Mouse (Mus musculus): ENCODE data around the gene Kcnk3.

Kcnk3 gene

DNA sequence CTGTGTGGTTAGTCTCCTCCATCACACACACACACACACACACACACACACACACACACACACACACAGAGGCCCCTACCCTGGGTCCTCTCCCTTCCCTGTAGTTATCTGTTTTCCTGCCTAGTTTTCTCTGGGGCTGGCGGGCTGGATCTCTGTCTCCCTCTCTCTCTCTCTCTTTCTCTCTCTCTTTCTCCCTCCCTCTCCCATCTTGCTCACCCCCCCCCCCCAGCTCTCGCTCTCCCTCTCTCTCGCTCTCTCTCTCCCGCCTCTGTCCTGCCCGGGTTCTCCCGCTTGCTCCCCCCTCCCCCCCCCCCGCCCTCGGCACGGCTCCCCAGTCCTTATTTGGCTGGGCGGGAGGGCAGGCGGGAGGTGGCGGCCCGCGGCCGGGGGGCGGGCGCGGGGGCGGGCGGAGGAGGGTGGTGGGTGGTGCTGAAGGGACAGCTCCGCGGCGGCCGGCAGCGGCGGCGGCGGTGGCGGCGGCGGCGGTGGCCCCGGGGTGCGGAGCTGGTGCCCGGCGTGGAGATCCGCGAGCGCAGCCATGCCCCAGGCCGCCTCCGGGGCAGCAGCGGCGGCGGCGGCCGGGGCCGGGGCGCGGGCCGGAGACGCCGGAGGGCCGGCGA lies at the start of gene Kcnk3:
Gene Kcnk3, plus strand, starts transcription at position 490 of the 620 bp plus-strand sequence.
- DNase-seq (ENCODE audit: low spot score in 2 of 2), result peak; percentile 39 to 50

DNA sequence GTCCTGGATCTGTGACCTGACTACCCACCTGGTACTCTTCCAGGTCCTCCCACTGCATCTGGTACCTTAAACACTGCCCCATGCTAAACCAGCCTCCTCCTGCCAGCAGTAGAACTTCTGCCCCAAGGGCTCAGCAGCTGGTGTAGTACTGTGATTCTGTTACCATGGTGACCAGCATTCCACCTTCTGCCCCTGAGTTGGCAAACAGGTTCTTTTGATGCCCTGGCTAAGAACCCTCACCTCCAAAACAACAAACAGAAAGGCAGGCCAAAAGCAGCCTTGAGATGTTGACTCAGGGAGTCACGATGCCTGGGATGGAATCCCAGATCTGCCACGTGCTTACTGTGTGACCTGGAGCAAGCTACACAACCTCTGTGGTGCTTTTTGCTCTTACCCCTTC lies 42.3 kb upstream of the Kcnk3 start, which contains the start of gene Cib4:
Gene Cib4, minus strand, starts transcription at position 139 of the 400 bp plus-strand sequence.
- DNase-seq (ENCODE audit: low spot score in 2 of 2), result no peak

DNA sequence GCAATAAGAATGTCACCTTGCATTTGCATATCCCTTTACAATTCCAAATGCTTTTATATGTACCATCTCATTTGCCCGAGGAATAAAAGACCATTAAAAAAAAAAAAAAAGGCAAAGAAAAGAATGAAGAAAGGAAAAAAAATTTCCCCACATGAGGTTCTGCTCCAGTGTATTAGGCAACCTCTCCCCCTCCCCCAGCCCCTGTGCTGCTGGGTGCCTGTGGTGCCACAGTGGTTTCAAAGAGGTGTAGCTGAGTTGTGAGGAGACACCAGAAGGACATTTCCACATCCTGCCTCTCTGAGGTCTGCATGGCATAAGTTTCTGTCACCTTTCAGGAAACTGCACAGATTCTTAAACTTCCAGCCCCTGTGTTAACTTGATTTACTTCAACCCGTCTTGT lies 39.3 kb upstream of the Kcnk3 start:
- DNase-seq (ENCODE audit: low spot score in 2 of 2), result no peak

- peak in 1 of 2 experiments; percentile 11 for DNase-seq (ENCODE audit: low spot score in 2 of 2)
Measured at GRCm38 (mm10) chr5:30550334-30551021, 37.5 kb upstream of the Kcnk3 start.

DNA sequence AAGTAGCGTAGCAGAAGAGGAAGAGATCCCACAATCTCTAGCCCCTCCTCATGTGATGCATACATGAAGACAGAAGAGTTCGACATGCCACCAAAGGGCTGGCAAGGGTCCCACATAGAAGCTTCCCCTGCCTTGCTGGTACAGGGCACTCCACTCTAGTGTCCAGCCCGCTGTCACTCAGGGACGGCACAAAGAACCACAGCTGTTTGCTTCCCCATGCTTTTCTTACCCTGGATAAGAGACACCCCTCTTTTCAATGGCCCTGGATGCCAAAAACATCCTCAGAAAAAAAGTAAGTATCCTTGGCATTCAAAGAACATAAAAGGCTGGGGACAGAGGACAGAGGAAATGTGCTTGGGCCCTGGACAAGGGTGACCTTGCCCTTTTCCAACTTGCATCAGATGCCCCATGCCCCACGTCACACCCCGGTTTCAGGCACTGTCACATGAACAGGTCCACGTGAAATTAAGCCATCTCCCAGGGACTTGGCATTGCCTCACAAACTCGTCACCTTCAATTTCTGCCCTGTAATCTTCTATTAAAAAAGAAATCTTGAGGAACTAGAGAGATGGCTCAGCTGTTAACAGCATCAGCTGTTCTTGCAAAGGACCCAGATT lies 36.8 kb upstream of the Kcnk3 start:
- no peak for DNase-seq (ENCODE audit: low spot score in 2 of 2)

GRCm38 (mm10) chr5:30552006-30552405 lies 36.0 kb upstream of the Kcnk3 start:
- DNase-seq (ENCODE audit: low spot score in 2 of 2), result no peak

- DNase-seq (ENCODE audit: low spot score in 2 of 2), result no peak
Measured at GRCm38 (mm10) chr5:30553936-30554335, 34.0 kb upstream of the Kcnk3 start.

GRCm38 (mm10) chr5:30554981-30555380 lies 33.0 kb upstream of the Kcnk3 start:
- DNase-seq (ENCODE audit: low spot score in 2 of 2), result no peak

DNA sequence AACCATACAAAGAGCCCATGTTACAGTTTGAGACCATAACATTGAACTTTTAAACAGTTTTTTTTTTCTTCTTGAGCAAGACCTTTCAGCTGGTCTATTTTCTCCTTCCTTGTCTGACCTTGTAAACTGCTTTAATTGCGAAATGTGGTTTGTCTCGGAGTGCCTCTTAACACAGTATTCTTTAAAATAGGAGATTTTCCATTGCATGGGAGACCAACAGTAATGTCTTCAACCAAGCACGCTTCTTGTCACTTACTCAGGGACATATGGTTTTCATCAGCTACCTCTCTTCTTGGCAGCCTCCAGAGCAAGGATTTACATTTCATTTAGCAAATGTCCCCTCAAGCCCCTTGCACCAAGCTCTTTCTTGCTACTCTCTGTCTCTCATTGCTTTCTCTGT lies 31.7 kb upstream of the Kcnk3 start:
- no peak for DNase-seq (ENCODE audit: low spot score in 2 of 2)

- DNase-seq (ENCODE audit: low spot score in 2 of 2), result no peak
Measured at GRCm38 (mm10) chr5:30559421-30559820, 28.5 kb upstream of the Kcnk3 start.

DNA sequence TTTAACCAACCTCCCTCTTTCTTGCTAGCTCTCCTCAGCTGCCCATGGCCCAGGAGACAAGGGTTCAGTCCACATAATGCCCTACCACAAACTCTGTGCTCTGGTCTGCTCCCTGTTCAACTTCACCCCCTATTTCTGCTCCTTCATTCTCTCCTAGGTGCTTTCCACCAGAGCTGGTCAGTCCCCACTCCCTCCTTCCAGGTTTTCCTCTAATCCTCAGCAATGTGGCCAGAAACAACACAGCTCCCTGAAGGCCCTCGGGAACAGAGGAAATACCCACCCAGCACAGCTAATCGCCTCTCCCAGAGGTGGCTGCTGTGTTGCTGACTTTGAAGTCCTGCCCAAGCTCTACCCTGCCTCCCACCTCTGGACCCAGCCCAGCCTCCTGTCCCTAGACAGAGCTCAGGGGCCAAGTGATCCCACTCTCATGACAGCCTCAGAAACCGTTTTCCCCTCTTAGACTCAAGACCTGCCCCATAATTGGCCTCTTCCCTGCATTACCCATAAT lies 27.9 kb upstream of the Kcnk3 start:
- no peak for DNase-seq (ENCODE audit: low spot score in 2 of 2)

- DNase-seq (ENCODE audit: low spot score in 2 of 2), result no peak
Measured at GRCm38 (mm10) chr5:30568479-30568878, 19.5 kb upstream of the Kcnk3 start.

DNA sequence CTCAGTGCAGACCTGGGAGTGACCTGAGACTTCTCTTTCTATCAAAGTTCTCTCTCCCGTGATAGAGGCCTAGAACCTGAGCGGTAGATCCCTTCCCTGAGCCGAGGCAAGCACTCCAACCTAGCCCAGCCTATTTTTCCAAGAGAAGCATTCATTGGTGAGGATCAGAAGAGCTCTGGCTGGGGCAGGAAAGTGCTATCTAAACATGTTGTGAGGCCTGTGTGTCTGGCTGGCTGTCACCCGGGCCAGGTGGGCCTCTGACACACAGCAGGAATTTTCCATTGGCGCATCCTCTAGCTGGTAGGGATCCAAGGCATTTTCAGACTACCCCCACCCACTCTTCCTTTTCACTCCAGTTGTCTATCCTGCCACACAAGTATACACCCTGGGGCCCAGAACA lies 16.1 kb upstream of the Kcnk3 start:
- DNase-seq (ENCODE audit: low spot score in 2 of 2), result no peak

DNA sequence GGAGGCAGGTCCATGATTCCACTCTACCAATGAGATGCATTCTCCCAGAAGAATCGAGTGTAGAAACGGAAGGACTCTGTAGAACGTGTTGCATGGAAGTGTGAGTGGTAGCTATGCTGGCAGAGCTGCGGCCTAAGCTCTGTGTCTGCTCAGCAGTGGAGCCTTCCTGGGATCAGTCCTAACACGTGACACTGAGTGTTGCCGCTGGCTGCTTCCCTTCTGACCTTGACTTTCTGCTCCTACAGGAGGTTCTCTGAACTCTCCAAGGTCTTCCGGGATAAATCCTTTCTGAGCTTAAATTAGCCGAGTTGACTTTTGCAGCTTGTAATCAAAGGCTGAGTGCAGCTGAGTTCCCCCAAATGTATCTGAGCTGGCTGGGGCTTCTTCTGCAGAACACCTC lies 13.6 kb upstream of the Kcnk3 start:
- DNase-seq (ENCODE audit: low spot score in 2 of 2), result peak in 1 of 2 experiments; percentile 35

GRCm38 (mm10) chr5:30576233-30576632 lies 11.7 kb upstream of the Kcnk3 start:
- DNase-seq (ENCODE audit: low spot score in 2 of 2), result no peak

- DNase-seq (ENCODE audit: low spot score in 2 of 2), result peak; percentile 52 to 67
Measured at GRCm38 (mm10) chr5:30577251-30577650, 10.7 kb upstream of the Kcnk3 start.

DNA sequence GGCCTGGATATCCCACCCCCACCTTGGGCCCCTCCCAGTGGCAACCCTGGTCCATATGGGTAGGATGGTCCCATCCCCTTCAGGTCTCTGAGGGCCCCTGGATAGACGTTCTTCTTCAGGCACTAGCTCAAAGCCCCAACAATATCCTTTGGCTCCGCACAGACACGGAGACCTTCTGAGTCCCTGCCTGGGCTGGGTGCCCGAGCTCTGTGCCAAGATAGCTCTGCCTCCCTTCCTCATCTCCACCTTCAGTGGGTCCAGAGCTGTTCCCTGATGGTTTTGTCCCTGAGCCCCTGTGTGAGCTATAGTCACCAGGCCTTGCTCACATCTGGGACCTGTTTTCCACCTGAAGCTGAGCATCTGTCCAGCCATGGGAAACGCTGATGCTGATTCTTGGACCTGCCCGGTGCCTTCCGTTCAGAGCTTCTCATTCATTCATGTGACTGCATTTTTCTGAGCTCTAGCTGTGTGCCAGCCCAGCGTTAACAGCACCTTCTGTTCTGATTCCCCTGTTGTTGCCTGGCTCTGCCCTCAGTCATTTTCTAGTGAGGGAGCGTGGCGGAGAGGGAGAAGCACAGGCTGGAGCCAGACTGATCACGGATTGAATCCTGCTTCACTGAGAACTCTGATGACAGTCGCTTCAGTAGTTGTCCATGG lies 10.2 kb upstream of the Kcnk3 start:
- DNase-seq (ENCODE audit: low spot score in 2 of 2), result peak in 1 of 2 experiments; percentile 46

DNA sequence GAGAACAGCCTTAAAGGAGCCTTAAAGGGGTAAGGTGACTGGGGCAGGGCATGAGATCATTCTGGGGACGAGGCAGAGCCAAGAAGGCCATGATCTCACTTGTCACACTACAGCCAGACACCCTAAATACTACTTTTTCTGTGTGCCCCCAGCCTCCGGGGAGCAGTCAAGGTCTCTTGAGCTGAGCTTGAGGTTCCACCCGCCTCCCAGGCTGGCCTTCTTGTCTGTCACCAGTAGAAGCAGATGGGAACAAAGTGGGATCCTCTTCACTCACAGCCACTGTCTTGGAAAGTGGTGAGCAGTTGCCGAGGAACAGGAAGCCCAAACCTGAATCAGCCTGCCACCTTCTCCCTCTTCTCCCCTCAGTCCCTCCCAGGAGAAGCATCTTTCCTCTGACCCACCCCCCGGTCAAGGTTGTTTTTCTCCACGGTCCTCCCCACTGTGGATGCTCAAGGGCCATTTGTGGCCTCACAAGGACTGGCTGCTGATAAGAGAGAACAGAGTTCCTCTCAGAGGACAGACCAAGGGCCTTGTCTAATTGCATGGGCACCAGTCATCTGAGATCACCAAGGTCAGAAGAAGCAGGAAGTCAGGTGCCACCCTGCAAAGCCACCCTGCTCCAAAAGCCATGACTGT lies 9.4 kb upstream of the Kcnk3 start:
- no peak for DNase-seq (ENCODE audit: low spot score in 2 of 2)

- DNase-seq (ENCODE audit: low spot score in 2 of 2), result no peak
Measured at GRCm38 (mm10) chr5:30580725-30581124, 7.2 kb upstream of the Kcnk3 start.

GRCm38 (mm10) chr5:30582017-30582416 lies 6.0 kb upstream of the Kcnk3 start:
- DNase-seq (ENCODE audit: low spot score in 2 of 2), result no peak

DNA sequence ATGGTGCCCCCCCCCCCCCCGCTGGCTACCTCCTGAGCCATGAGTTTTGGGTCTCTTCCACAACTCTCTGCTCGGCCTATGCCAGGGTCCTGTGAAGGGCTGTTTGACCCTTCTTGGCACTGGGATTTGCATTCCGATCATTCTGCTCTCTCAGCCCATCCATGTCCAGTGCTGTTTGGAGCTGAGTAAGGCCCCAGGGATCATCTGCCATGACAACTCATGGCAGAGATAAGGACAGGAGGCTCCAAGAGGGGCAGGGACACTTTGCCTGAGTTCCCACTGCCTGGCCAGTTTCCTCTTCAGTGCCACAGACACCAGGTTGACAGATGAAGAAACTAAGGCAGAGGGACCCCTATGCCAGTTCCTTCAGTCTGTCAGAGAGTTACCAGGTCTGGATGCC lies 1.4 kb upstream of the Kcnk3 start:
- DNase-seq (ENCODE audit: low spot score in 2 of 2), result peak; percentile 39 to 44

GRCm38 (mm10) chr5:30587101-30587500 lies 869 bp upstream of the Kcnk3 start:
- peak; percentile 70 to 79 for DNase-seq (ENCODE audit: low spot score in 2 of 2)

Measured in heart, adult 9 months (tissue).